Mouse (Mus musculus) colon, adult 2 months (tissue): Measurements from ENCODE around the gene Ralgapb. TPM values are rescaled to one million over a fixed set of nuclear protein-coding genes. Genes with fewer than 3 reads are reported as not detected.

Experiments
- polyA plus RNA-seq: library from polyadenylated mRNA; depleted of rRNA; stranded (reverse); fragments of >200 nt; gene quantifications from 2 replicates; pipeline ENCODE4 v1.2.3, GENCODE M21; 2012; rRNA removed

The Ralgapb gene
- 22.5 TPM in 2 replicates for polyA plus RNA-seq

DNA sequence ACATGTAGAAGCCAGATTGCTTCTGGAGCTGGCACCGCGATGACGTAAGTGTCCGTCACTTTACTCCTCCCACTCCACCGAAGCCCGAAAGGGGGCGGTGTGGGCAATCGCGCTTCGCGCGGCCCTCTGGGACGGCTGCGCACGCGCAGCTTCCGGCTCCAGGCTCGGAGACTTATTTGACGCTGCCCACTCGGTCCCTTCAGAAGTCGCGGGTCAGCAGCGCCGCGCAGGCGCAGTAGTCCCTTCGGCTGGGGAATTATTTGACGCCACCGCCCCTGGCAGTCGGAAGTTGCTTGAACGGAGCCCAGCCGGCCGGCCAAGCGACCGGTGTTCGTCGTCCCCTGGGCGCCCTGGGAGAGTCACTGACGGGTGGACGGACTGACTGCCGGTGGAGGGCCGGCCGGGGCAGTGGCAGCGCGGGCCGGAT lies at the start of gene Ralgapb:
Gene Ralgapb (plus strand): TSS at position 254 of the 427 bp plus-strand sequence.

DNA sequence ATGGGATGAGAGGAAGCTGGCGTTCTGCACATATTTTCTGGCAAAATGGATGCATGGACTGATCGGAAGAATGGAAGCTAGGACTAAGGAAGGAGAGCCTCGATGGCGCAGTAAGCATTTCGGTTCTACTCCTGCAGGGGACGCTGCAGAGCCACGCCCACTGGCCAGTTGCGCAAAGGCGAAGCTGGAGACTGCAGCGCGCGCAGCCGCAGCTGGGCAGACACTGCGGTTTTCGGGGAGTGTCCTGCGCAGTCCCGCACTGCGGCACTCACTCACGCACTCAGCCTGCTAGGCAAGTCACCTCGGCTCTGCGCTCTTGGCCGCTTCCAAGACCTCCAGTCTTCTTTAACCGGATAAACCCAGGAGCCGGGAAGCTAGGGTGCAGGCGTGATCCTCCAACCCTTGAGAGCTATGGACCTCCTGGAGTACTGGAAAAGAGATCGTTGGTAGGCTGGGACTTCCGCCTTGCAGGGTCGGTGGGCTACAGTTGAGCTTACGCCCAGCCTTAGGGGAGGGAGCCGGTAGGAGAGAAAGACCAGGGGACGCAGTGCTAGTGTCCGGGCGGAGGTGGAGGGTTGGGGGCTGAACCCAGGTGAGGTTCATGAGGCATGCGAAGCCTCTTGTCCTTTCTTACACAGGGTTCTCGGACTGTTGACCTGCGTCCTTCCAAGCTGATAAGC lies 34.1 kb upstream of the Ralgapb start, which contains the start of gene Snhg11:
Gene Snhg11 (plus strand): TSS at position 196 of the 680 bp plus-strand sequence.

DNA sequence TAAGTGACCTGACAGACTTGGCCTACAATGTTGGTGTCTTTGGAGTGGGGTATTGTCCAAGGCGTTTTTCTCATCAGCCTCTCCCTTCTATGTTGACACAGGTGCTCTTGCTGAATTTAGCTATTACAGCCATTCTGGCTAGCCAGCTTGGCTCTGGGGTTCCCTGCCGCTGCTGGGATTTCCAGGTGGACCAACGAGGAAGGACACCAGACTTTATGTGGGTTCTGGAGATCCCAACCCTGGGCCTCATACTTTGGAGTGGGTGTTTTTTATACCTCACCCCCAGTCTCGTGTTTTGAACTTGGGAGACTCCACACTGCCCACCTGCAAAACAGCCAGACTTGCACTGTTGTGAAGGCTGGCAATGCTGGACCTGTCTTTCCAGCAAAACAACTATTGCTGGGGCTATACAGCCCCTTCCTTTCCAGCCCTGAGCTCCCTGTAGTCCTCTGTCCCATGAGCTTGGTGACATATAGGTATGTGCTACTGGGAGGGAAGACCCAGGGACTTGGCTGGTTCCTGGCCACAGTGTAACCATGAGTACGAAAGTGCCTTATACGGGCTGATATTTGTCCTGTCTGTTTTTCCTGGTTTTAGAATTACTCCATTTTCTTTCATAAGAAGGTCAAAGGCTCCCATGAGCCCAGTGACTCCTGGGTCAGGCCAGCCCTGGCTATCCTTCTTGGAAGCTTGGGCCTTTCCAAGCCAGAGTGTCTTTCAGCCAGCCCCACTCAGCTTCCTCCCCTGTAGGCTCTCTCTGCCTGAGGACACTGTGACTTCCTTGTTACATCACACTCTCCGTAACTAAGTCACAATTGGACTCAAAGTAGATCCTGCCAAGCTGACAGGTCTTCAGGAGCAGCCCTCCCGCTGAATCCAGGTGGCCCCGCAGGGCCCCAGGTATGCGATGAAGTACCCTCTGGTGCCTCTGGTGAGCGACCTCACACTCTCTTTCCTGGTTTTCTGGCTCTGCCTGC lies 92.5 kb downstream of the Ralgapb start, which contains the start of gene Adig:
Gene Adig (plus strand): TSS at position 777 of the 977 bp plus-strand sequence.

DNA sequence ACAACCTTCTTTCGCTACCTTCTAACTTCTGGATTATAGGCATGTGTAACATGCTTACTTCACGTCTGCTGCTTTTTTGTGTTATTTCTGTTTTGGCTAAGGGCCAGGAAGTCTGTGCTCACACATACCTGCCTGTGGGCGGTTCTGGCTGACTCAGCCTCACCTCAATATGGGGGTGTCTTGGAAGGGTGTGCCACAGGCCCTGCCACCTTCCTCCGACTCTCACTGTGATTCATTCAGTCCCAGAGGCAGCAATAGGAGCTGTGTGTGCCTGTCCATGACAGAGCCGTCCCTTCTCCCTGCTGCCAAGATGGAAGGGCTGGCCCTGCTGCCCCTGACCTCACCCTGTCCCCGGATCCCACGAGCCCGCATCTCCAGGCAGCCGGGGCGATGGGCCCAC lies 102.9 kb downstream of the Ralgapb start, which contains the start of gene Arhgap40:
Gene Arhgap40 (plus strand): TSS at position 269 of the 400 bp plus-strand sequence.

Other genes with a start within 250 kb of the Ralgapb start
- gene D630003M21Rik, start 180.6 kb upstream of the Ralgapb start, polyA plus RNA-seq, result 4.1 and 4.6 TPM in 2 replicates
- not detected in 2 replicates for gene Bpi, start 151.8 kb upstream of the Ralgapb start, polyA plus RNA-seq
- 9.2 and 11.3 TPM in 2 replicates for gene Lbp, start 103.4 kb upstream of the Ralgapb start, polyA plus RNA-seq
- gene Snhg11, start 34.2 kb upstream of the Ralgapb start, polyA plus RNA-seq, result 3.7 and 5.2 TPM in 2 replicates
- 2.0 and 2.2 TPM in 2 replicates for gene Adig, start 92.8 kb downstream of the Ralgapb start, polyA plus RNA-seq
- 0.10 TPM in 1 of 2 replicates, not detected in the other for gene Arhgap40, start 102.9 kb downstream of the Ralgapb start, polyA plus RNA-seq
- not detected in 2 replicates for gene Slc32a1, start 200.9 kb downstream of the Ralgapb start, polyA plus RNA-seq
- 8.4 and 8.5 TPM in 2 replicates for gene Actr5, start 215.0 kb downstream of the Ralgapb start, polyA plus RNA-seq